Mouse (Mus musculus) heart, embryonic 12.5 days (tissue): Measurements from ENCODE around the gene Tubb4b. TPM values are rescaled to one million over a fixed set of nuclear protein-coding genes. Genes with fewer than 3 reads are reported as not detected.
A peak's percentile ranks its signal among the peaks of the same experiment; 100 is the strongest.

ENCODE experiments used
- ATAC-seq: fragments of 200-750 bp; cut with Nextera tagmentation; 2 replicates; pipeline ENCODE4 v1.8.0; 2017; ENCODE audit warnings: moderate TSS enrichment, moderate library complexity; ENCODE audit not compliant: insufficient number of reproducible peaks, low FRiP score
- H3K27ac ChIP-seq: fragments of 300-500 bp; sonication (generic); 2 replicates; pipeline ENCODE4 v1.5.1; 2016; ENCODE audit warnings: mild to moderate bottlenecking, moderate library complexity; ENCODE audit not compliant: poor library complexity, severe bottlenecking
- H3K27me3 ChIP-seq: fragments of 300-500 bp; sonication (generic); replicated peaks from 2 replicates; pipeline ENCODE4 v1.6.1; 2016; ENCODE audit warnings: mild to moderate bottlenecking, moderate library complexity
- H3K36me3 ChIP-seq: fragments of 300-500 bp; sonication (generic); 2 replicates; pipeline ENCODE4 v1.6.1; 2016; ENCODE audit warnings: mild to moderate bottlenecking, moderate library complexity
- H3K4me1 ChIP-seq: fragments of 300-500 bp; sonication (generic); replicated peaks from 2 replicates; pipeline ENCODE4 v1.6.1; 2016; ENCODE audit warnings: mild to moderate bottlenecking
- H3K4me2 ChIP-seq: fragments of 300-500 bp; sonication (generic); 2 replicates; pipeline ENCODE4 v1.6.1; 2016; ENCODE audit warnings: mild to moderate bottlenecking, moderate library complexity
- H3K4me3 ChIP-seq: fragments of 300-500 bp; sonication (generic); 2 replicates; pipeline ENCODE4 v1.5.1; 2016; ENCODE audit warnings: mild to moderate bottlenecking
- H3K9ac ChIP-seq: fragments of 300-500 bp; sonication (generic); 2 replicates; pipeline ENCODE4 v1.6.1; 2016; ENCODE audit warnings: mild to moderate bottlenecking, moderate library complexity
- H3K9me3 ChIP-seq: fragments of 300-500 bp; sonication (generic); replicated peaks from 2 replicates; pipeline ENCODE4 v1.6.1; 2016; ENCODE audit warnings: mild to moderate bottlenecking, moderate library complexity
- WGBS: fragments of 180-500 bp; shearing (Covaris S2); methylation state at CpG from one replicate; pipeline ENCODE4 v1.1.7; 2016; 5-methylcytosine and 5-hydroxymethylcytosine counted together
- polyA plus RNA-seq: library from polyadenylated mRNA; unstranded; fragments of >200 nt; fragmentation: Nextera tagmentation; extraction: Ambion mirVana; gene quantifications from 2 replicates; pipeline ENCODE4 v1.2.1, GENCODE M21; 2016

Tubb4b gene
- polyA plus RNA-seq, 1 experiment from 2014 or later, result 392 TPM

DNA sequence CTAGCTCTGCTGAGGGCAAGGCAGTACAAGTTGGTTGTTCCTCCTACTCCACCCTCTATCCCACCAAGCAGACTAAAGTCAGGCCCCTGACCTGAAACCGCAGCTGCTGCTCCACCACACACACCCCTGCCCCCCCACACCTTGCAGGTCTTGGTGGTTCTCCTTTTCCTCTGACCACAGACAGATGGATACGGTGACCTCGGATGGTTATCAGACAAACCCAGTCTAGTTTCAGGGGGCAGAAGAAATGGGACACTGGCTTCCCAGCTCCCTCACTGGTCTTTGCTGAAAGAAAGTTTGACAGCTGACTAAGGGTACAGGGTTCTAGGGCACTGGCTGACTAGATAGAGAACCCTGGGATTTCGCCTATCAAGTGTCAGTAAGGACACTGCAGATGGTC, 8.9 kb upstream of the Tubb4b start:
- peaks cover 67% of the 10 kb centered on the region for H3K27me3 ChIP-seq
- no peak overlapping the region for H3K4me2 ChIP-seq
- no peaks in the 10 kb centered on the region for H3K36me3 ChIP-seq
- 70% methylated on average over 4 of the region's 4 CpGs for WGBS
- H3K4me1 ChIP-seq, result 0 out of 2 replicates have a peak, but pooled peaks cover 2% of the 10 kb centered on the region
- no peak overlapping the region for H3K27ac ChIP-seq
- ATAC-seq, result no peak
- no peak overlapping the region for H3K9ac ChIP-seq
- H3K9me3 ChIP-seq, result no peaks in the 10 kb centered on the region
- no peak overlapping the region for H3K4me3 ChIP-seq

DNA sequence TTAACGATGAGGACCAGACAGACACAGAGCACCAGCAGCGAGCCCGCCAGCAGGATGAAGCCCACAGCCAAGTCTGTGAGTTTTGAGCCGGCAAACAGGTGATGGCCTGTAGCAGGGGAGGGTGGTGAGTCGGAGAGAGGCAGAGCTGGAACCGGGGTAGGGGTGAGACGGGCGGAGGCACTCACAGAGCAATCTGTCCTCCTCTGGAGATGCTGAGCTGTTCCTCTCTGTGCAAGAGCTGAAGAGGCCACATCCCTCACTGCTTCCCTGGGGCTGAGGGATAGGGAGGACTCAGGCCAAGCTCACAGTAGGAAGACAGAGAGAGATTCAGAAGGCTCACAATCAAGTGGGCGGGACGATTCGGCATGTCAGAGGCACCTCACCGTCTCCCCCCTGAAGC, 6.5 kb upstream of the Tubb4b start:
- WGBS, result 46% methylated on average over 12 of the region's 12 CpGs
- Histone ChIP-seq H3K4me1 (0 out of 2 replicates have a peak, but pooled peaks cover 6% of the 10 kb centered on the region), H3K4me2 (no peak overlapping the region), H3K4me3 (no peak overlapping the region), H3K27ac (no peak overlapping the region), H3K27me3 (peaks cover 64% of the 10 kb centered on the region), H3K9ac (no peak overlapping the region), H3K36me3 (no peaks in the 10 kb centered on the region), H3K9me3 (no peaks in the 10 kb centered on the region)
- ATAC-seq, result no peak

DNA sequence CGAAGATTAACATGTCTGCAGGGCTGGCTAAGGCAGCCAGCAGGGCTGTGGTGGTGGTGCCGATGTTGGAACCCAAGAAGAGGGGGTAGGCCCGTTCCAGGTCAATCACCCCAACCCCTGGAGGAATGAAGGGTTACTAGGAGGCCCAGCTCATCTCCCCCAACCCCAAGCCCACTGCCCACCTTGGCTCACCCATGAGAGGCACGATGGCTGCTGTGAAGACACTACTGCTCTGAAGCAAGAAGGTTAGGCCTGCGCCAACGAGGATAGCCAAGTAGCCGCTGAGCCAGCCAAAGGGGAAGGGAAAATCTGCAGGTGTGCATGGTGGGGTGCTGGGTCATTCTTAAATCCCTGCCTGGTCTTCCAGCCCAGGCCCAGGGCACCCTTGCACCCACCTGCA, 6.1 kb upstream of the Tubb4b start:
- ATAC-seq, result no peak
- H3K27me3 ChIP-seq, result peaks cover 60% of the 10 kb centered on the region
- no peak overlapping the region for H3K4me3 ChIP-seq
- WGBS, result 78% methylated on average over 7 of the region's 7 CpGs
- H3K4me1 ChIP-seq, result peaks cover 10% of the 10 kb centered on the region
- H3K9me3 ChIP-seq, result no peaks in the 10 kb centered on the region
- no peak overlapping the region for H3K27ac ChIP-seq
- no peak overlapping the region for H3K9ac ChIP-seq
- H3K36me3 ChIP-seq, result no peaks in the 10 kb centered on the region
- H3K4me2 ChIP-seq, result no peak overlapping the region

DNA sequence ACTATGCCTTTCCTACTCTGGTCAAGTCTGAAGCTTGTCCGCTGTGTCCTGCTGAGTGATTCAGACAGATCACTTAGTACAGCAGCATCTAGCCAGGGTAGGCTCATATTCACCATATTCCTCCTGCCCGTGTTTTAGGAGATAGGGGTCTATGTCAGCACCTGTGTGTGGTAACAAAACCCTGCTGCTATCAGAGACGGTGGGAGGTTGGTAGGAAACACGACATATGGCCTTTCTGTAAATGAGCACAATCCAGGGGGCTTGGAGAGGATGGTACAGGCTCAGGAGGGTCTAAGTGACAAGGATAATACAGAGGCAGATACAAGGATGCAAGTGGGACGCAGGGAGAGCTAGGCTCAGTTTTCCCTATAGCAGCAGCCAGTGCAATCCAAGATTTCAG, 5.1 kb upstream of the Tubb4b start:
- H3K27ac ChIP-seq, result no peak overlapping the region
- H3K9ac ChIP-seq, result no peak overlapping the region
- H3K4me2 ChIP-seq, result no peak overlapping the region
- H3K27me3 ChIP-seq, result peaks cover 51% of the 10 kb centered on the region
- 72% methylated on average over 5 of the region's 5 CpGs for WGBS
- ATAC-seq, result no peak
- H3K9me3 ChIP-seq, result no peaks in the 10 kb centered on the region
- no peaks in the 10 kb centered on the region for H3K36me3 ChIP-seq
- H3K4me1 ChIP-seq, result peaks cover 11% of the 10 kb centered on the region
- H3K4me3 ChIP-seq, result no peak overlapping the region

DNA sequence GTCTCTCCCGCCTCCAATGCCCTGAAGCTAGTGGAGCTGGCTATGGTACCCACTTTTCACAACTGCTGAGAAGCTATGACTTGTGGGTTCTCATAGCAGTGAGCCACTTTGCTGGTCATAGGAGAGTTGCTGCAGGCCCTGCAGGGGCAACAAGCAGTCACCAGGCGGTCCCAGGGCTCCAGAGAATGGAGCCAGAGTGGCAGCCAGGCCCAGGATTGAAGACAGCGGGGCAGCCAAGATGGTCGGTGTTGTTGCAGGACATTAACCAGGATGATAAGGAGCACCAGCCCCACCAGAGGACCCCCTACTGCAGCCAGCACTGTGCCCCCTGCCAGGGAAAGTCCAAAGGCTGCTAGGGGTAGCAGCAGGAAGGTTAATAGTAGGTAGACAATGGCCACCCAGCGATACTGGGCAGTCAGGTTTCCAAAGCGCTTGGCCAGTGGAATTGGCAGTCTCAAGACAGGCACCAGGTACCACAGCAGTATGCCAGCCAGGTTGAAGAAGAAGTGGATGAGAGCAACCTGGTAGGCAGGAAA, 4.6 kb upstream of the Tubb4b start:
- H3K4me1 ChIP-seq, result peaks cover 11% of the 10 kb centered on the region
- no peaks in the 10 kb centered on the region for H3K36me3 ChIP-seq
- H3K4me2 ChIP-seq, result peak overlapping the region; percentile 60
- H3K27ac ChIP-seq, result no peak overlapping the region
- H3K27me3 ChIP-seq, result peaks cover 46% of the 10 kb centered on the region
- H3K4me3 ChIP-seq, result no peak overlapping the region
- ATAC-seq, result no peak
- 65% methylated on average over 6 of the region's 6 CpGs for WGBS
- H3K9me3 ChIP-seq, result no peaks in the 10 kb centered on the region
- no peak overlapping the region for H3K9ac ChIP-seq

DNA sequence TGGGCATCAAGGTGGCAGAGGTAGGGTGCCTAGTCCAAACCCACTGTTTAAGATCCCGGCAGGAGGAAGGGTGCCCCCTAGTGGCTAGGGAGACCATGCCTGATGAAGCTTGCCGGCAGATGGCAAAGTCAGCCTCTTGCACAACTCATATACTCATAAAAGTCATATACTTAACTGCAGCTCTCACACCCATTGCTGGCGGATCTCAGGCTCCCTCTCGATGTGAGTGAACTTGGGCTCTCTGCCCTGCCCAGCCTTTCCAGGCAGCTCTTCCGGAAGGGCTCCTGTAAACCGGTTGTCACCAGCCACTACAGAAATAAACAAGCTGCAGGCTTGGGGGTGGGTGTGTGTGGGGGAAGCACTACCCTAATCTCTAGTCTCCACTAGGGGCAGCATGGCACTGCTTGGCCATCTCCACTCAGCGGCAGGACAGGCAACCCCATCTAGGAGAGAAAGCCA, 4.0 kb upstream of the Tubb4b start:
- Histone ChIP-seq H3K4me2 (peak overlapping the region; percentile 60), H3K4me1 (peaks cover 15% of the 10 kb centered on the region), H3K27me3 (peaks cover 40% of the 10 kb centered on the region), H3K4me3 (peak overlapping the region; percentile 32), H3K36me3 (peaks cover 2% of the 10 kb centered on the region; the same call in 1 of the 2 replicates), H3K9me3 (no peaks in the 10 kb centered on the region), H3K27ac (peak overlapping the region; percentile 58), H3K9ac (no peak overlapping the region)
- ATAC-seq, result no peak
- WGBS, result under 1% methylated on average over 7 of the region's 7 CpGs

DNA sequence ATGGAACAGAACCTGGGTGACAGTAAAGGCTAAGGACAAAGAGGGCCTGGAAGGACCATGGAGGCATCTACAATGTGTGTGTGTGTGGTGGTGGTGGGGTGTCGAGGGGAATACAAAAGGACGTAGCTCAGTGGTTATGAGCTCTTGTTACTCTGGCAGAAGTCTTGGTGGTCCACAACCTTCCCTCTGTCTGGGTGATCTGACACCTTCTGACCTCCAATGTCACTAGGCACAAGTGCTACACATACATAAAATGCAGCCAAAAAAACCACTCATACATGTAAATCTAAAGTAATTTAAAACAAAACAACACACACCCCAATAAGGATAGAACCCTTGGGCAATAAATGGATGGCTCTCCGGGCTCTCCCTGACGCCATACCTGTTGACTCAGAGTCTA, 2.9 kb upstream of the Tubb4b start:
- Histone ChIP-seq H3K9ac (no peak overlapping the region), H3K27ac (no peak overlapping the region), H3K27me3 (peaks cover 30% of the 10 kb centered on the region), H3K4me2 (no peak overlapping the region), H3K4me1 (peaks cover 19% of the 10 kb centered on the region), H3K9me3 (no peaks in the 10 kb centered on the region), H3K4me3 (no peak overlapping the region), H3K36me3 (peaks cover 3% of the 10 kb centered on the region; the same call in 1 of the 2 replicates)
- 88% methylated on average over 4 of the region's 4 CpGs for WGBS
- no peak for ATAC-seq

DNA sequence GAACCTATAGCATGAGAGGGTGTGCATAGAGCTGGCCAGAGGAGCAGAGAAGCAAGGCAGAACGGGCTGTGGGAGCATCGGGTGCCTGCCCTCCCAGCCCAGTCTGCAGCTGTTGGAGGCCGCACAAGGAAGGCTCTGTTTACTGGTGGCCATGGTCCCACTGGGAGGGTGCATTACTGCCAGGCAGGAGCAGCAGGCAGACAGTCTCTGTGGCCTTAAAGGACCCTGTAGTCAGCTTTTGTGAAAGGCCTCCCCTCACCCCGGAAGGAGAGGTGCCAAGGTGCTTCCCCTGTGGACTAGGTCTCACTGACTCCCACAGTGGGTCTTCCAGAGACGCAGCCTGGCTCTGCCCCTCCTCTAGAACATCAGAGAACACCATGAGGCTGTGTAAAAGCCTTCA, 2.4 kb upstream of the Tubb4b start:
- peaks cover 5% of the 10 kb centered on the region for H3K36me3 ChIP-seq
- no peaks in the 10 kb centered on the region for H3K9me3 ChIP-seq
- no peak overlapping the region for H3K4me3 ChIP-seq
- peaks cover 19% of the 10 kb centered on the region for H3K4me1 ChIP-seq
- peaks cover 24% of the 10 kb centered on the region for H3K27me3 ChIP-seq
- WGBS, result 88% methylated on average over 5 of the region's 5 CpGs
- no peak for ATAC-seq
- H3K27ac ChIP-seq, result no peak overlapping the region
- H3K9ac ChIP-seq, result no peak overlapping the region
- H3K4me2 ChIP-seq, result no peak overlapping the region

DNA sequence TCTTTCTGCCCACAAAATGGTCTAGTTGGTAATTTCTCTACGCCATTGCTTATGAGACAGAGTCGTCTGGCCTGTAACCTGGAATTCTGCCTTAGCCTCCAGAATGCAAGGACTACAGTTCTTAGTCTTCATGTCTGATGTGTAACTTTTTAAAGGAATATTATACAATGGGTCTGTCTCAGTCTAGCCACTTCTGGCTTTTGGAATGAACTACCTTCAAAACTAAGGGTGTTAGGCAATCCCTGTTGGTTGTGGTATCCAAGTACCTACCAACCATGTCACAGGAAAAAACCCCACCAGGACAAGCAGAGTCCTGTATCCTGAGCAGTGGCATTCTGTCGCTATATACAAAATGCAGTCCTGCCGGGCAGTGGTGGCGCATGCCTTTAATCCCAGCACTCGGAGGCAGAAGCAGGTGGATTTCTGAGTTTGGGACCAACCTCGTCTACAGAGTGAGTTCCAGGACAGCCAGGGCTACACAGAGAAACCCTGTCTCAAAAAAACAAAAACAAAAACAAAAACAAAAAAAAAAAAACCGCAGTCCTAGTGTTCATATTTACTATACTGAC, 1.4 kb upstream of the Tubb4b start:
- WGBS, result 73% methylated on average over 8 of the region's 8 CpGs
- Histone ChIP-seq H3K27ac (peak overlapping the region; percentile 95), H3K4me1 (peaks cover 19% of the 10 kb centered on the region), H3K4me3 (peak overlapping the region; percentile 52; the same call in 1 of the 2 replicates), H3K9me3 (no peaks in the 10 kb centered on the region), H3K4me2 (peak overlapping the region; percentile 51), H3K9ac (0 out of 2 replicates have a peak overlapping the region, but pooled peaks have one; percentile 65), H3K36me3 (peaks cover 11% of the 10 kb centered on the region), H3K27me3 (peaks cover 14% of the 10 kb centered on the region)
- no peak for ATAC-seq

DNA sequence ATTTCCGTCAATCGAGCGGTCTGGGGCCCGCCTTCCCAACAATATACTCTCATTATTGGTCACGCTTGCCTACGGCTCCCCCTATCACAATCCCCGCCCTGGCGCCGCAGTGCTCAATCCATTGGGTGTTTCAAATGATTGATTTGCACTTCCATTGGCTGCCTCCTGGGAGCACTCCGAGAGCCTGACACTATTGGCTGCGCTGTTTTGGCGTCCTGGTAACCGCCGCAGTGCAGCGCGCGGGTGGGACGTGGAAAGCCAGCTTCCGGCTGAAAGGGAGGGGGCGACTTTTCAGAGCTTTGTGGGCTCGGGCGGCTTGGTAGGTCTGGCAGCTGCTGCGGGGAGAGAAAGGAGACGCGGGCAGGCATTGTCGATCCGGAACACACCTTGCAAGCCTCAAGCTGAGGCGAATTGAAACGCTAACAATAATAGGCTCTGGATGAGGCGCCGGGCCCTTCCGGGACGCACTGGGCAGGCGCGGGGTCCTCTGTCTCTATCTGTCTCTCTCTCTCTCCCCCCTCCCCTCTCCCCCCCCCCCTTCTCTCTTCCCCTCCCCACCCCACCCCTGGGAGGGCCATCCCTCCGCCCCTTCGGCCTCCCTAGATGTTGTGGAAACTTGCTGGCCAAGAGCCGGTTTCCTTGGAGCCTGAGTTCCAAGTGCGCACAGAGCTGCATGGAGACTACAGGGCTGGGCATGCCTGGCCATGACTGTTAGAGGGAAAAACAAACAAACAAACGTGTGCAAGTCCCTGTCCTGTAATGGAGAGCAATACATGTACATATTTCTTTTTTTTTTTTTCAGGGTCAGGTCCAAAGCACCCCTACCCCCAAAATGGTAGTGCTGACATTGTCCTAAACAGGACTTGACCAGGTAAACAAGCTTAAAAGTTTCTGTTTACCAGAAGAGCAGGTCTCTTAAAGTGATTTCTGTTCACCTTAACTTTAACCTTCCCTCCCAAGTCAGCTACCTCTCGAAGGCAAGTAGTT, 557 bp upstream of the Tubb4b start:
- Histone ChIP-seq H3K27me3 (peaks cover 6% of the 10 kb centered on the region), H3K9ac (peak overlapping the region; percentile 65), H3K9me3 (no peaks in the 10 kb centered on the region), H3K4me2 (peak overlapping the region; percentile 51), H3K4me1 (peaks cover 19% of the 10 kb centered on the region), H3K4me3 (peak overlapping the region; percentile 52), H3K27ac (peak overlapping the region; percentile 95), H3K36me3 (peaks cover 11% of the 10 kb centered on the region)
- 2% methylated on average over 41 of the region's 41 CpGs for WGBS
- peak; percentile 95 for ATAC-seq
